Mouse (Mus musculus) kidney, adult 2 months (tissue): Measurements from ENCODE around the gene Dnah6.

Source experiments
- CTCF ChIP-seq: fragments of 200-500 bp; conservative IDR thresholded peaks from 2 replicates; pipeline ENCODE4 v1.5.1; 2011; ENCODE audit warnings: low read depth, mild to moderate bottlenecking, control low read depth, low read length, moderate library complexity, mixed read lengths; ENCODE audit not compliant: insufficient read depth, insufficient read length
- POLR2A ChIP-seq: fragments of 200-500 bp; IDR thresholded peaks from one replicate; pipeline ENCODE4 v1.6.1; 2011; ENCODE audit warnings: low read depth, low read length, control low read depth

GRCm38 (mm10) chr6:73232152-73232584 is 10.7 kb upstream of the Dnah6 start:
- TF ChIP-seq CTCF (no peak), POLR2A (no peak)
